Mouse (Mus musculus) testis, adult 2 months (tissue): ENCODE measurements around the gene D230025D16Rik.

Source experiments
- CTCF ChIP-seq: fragments of 200-500 bp; IDR thresholded peaks from 2 replicates; pipeline ENCODE4 v1.5.1; 2012; ENCODE audit warnings: low read depth, mild to moderate bottlenecking, inconsistent platforms, low read length, moderate library complexity; ENCODE audit not compliant: control insufficient read depth, insufficient read depth, insufficient replicate concordance
- POLR2A ChIP-seq: fragments of 200-500 bp; IDR thresholded peaks from 2 replicates; pipeline ENCODE4 v1.6.1; 2012; ENCODE audit warnings: low read depth, mild to moderate bottlenecking, inconsistent platforms, low read length, moderate library complexity; ENCODE audit not compliant: control insufficient read depth

GRCm38 (mm10) chr8:105263244-105263912 is 38.4 kb downstream of the D230025D16Rik start:
- no peak for TF ChIP-seq POLR2A
- no peak for TF ChIP-seq CTCF
